Mouse (Mus musculus) G1E (cell line): ENCODE results near the gene Mtx1. TPM values are rescaled to one million over a fixed set of nuclear protein-coding genes. Genes with fewer than 3 reads are reported as not detected.
A peak's percentile ranks its signal among the peaks of the same experiment; 100 is the strongest.

Experiments used
- ATAC-seq: 2 replicates; pipeline ENCODE4 v1.8.0; 2016; ENCODE audit warnings: mild to moderate bottlenecking; ENCODE audit not compliant: insufficient number of reproducible peaks, poor library complexity, low FRiP score, severe bottlenecking; ENCODE audit errors: extremely low read depth
- DNase-seq: peaks from one replicate; pipeline ENCODE4 v3.0.0; 2012; ENCODE audit warnings: low spot score
- H3K27me3 ChIP-seq: 2 replicates; pipeline ENCODE4 v1.6.1; 2012; ENCODE audit warnings: mild to moderate bottlenecking, low read length, inconsistent platforms; ENCODE audit not compliant: insufficient read depth
- H3K36me3 ChIP-seq: replicated peaks from 2 replicates; pipeline ENCODE3; 2012; ENCODE audit warnings: mild to moderate bottlenecking, inconsistent platforms
- H3K4me1 ChIP-seq: 2 replicates; pipeline ENCODE4 v1.6.1; 2012; ENCODE audit warnings: low read depth, low read length, inconsistent platforms, mixed read lengths; ENCODE audit not compliant: insufficient read depth
- H3K4me3 ChIP-seq: 2 replicates; pipeline ENCODE4 v1.5.1; 2012; ENCODE audit warnings: low read depth, mild to moderate bottlenecking, inconsistent platforms, low read length, moderate library complexity, mixed read lengths
- H3K9me3 ChIP-seq: replicated peaks from 2 replicates; pipeline ENCODE4 v1.6.1; 2012; ENCODE audit warnings: inconsistent platforms
- CTCF ChIP-seq: IDR thresholded peaks from 2 replicates; pipeline ENCODE4 v1.5.1; 2012; ENCODE audit warnings: low read depth, low read length, inconsistent platforms, mixed read lengths
- GATA1 ChIP-seq: IDR thresholded peaks from 2 replicates; pipeline ENCODE4 v1.6.1; 2012; ENCODE audit warnings: borderline replicate concordance, low read length, inconsistent platforms, mixed read lengths
- GATA2 ChIP-seq: IDR thresholded peaks from 2 replicates; pipeline ENCODE4 v1.6.1; 2012; ENCODE audit warnings: low read depth, low read length, inconsistent platforms, borderline replicate concordance
- POLR2AphosphoS5 ChIP-seq: IDR thresholded peaks from 2 replicates; pipeline ENCODE4 v1.6.1; 2012; ENCODE audit warnings: low read depth, low read length, inconsistent platforms; ENCODE audit not compliant: insufficient replicate concordance
- TAL1 ChIP-seq: conservative IDR thresholded peaks from 2 replicates; pipeline ENCODE4 v1.6.1; 2012; ENCODE audit warnings: low read depth, low read length, inconsistent platforms, mixed read lengths
- polyA plus RNA-seq: library from polyadenylated mRNA; stranded (reverse); fragments of >175 nt; gene quantifications from 2 replicates; pipeline ENCODE4 v1.2.3, GENCODE M21; 2012
- total RNA-seq, 2 experiments: library from RNA; stranded (forward) in 1 of 2; stranded (reverse) in 1 of 2; fragments of 200-1000 nt in 1 of 2; fragments of >200 nt in 1 of 2; fragmentation: Nextera tagmentation in 1 of 2; gene quantifications; 2 replicates each; pipeline ENCODE4 v1.2.3; 2014 to 2017

The Mtx1 gene
- total and polyA plus RNA-seq, 3 experiments, result 42.6 to 311 (median 82.5) TPM

- Histone ChIP-seq H3K4me1 (peaks cover 31% of the 10 kb centered on the region), H3K4me3 (no peak overlapping the region), H3K36me3 (no peaks in the 10 kb centered on the region), H3K9me3 (no peaks in the 10 kb centered on the region), H3K27me3 (peaks cover 89% of the 10 kb centered on the region)
- DNase-seq (no peak), ATAC-seq (no peak)
- no peak for TF ChIP-seq GATA2
- no peak for TF ChIP-seq POLR2AphosphoS5
Observed at GRCm38 (mm10) chr3:89232614-89233013, 5.7 kb upstream of the Mtx1 start.

DNA sequence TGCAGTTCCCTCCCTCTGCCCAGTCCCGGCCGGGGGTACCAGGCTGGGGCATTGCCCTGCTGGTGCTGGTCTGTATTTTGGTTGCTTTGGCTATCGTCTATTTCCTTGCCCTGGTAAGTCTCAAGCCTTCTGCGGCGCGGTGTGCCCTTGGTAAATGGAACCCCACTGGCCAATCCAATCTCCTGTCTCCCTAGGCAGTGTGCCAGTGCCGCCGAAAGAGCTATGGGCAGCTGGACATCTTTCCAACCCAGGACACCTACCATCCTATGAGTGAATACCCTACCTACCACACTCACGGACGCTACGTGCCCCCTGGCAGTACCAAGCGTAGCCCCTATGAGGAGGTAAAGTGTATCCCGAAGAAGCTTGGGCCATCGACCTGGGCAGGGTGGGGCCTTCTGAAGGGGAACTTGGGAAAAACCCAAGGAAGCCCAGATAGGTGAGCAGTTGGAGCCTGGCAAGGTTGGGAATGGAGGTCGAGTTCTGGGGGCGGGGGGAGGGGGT lies 4.9 kb upstream of the Mtx1 start:
- DNase-seq (no peak), ATAC-seq (no peak)
- TF ChIP-seq CTCF (no peak), GATA2 (no peak), POLR2AphosphoS5 (no peak), GATA1 (no peak), TAL1 (no peak)
- no peak overlapping the region for H3K4me3 ChIP-seq
- peaks cover 90% of the 10 kb centered on the region for H3K27me3 ChIP-seq
- no peaks in the 10 kb centered on the region for H3K9me3 ChIP-seq
- H3K4me1 ChIP-seq, result peaks cover 38% of the 10 kb centered on the region
- no peaks in the 10 kb centered on the region for H3K36me3 ChIP-seq

- no peaks in the 10 kb centered on the region for H3K36me3 ChIP-seq
- TF ChIP-seq GATA1, result no peak
- no peak for TF ChIP-seq POLR2AphosphoS5
- DNase-seq (no peak), ATAC-seq (no peak)
- no peaks in the 10 kb centered on the region for H3K9me3 ChIP-seq
- H3K4me1 ChIP-seq, result peaks cover 42% of the 10 kb centered on the region
- no peak overlapping the region for H3K4me3 ChIP-seq
- H3K27me3 ChIP-seq, result peaks cover 90% of the 10 kb centered on the region
Observed at GRCm38 (mm10) chr3:89231345-89231744, 4.5 kb upstream of the Mtx1 start.

DNA sequence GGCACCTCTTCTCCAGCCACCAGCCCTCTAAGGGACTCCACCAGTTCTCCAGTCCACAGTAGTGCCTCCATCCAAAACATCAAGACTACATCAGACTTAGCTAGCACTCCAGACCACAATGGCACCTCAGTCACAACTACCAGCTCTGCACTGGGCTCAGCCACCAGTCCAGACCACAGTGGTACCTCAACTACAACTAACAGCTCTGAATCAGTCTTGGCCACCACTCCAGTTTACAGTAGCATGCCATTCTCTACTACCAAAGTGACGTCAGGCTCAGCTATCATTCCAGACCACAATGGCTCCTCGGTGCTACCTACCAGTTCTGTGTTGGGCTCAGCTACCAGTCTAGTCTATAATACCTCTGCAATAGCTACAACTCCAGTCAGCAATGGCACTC lies 3.7 kb upstream of the Mtx1 start:
- Histone ChIP-seq H3K4me1 (peaks cover 43% of the 10 kb centered on the region), H3K9me3 (no peaks in the 10 kb centered on the region), H3K27me3 (peaks cover 90% of the 10 kb centered on the region), H3K36me3 (no peaks in the 10 kb centered on the region), H3K4me3 (no peak overlapping the region; the same call in 1 of the 2 replicates)
- TF ChIP-seq CTCF (no peak), TAL1 (no peak)
- DNase-seq, result no peak
- ATAC-seq, result no peak

DNA sequence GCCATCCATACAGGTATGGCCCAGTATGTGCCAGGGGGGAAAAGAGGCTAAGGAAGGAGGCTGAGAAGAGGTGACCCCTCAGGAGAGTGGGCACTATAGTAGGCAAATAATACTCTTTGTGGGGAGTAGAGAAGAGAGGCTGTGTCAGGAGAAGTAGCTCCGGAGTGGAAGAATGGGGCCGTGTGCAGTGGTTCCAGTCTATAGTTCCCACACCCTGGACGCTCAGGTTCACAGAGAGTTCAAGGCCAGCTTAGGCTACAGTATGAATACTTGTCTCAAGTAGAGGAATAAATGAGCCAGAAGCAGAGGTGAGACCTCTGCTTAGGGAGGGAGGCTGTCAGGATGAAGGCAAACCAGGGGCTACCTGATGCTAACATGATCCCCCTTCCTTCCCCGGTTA lies 2.4 kb upstream of the Mtx1 start:
- peaks cover 46% of the 10 kb centered on the region for H3K4me1 ChIP-seq
- peaks cover 90% of the 10 kb centered on the region for H3K27me3 ChIP-seq
- no peak for DNase-seq
- no peak for ATAC-seq
- H3K36me3 ChIP-seq, result no peaks in the 10 kb centered on the region
- H3K4me3 ChIP-seq, result no peak overlapping the region
- TF ChIP-seq TAL1 (no peak), CTCF (no peak), GATA1 (no peak), POLR2AphosphoS5 (no peak), GATA2 (no peak)
- H3K9me3 ChIP-seq, result no peaks in the 10 kb centered on the region

DNA sequence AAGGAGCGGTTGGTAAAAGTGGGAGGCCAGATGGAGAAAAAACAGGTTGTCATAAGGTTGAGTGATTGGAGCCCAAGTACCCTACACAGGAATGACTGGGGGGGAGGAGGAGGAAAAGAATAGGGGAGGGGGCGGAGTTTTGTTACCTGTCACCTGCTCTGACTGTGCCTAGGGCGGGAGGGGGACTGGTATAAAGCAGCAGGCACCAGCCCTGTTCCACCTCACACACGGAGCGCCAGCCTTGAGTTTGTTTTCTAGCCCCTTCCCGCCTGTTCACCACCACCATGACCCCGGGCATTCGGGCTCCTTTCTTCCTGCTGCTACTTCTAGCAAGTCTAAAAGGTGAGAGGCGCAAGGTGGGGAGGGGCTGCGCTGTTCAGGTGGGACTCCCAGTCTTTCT lies 1.9 kb upstream of the Mtx1 start, which contains the start of gene Muc1:
Muc1 (plus strand) TSS at position 222 of the 400 bp plus-strand sequence.
- no peak for ATAC-seq
- peak within 1 kb of the TSS; percentile 65 for H3K4me3 ChIP-seq
- DNase-seq, result no peak
- no peaks in the 10 kb centered on the region for H3K36me3 ChIP-seq
- H3K4me1 ChIP-seq, result peaks cover 45% of the 10 kb centered on the region
- H3K27me3 ChIP-seq, result peaks cover 90% of the 10 kb centered on the region
- TF ChIP-seq GATA1, result no peak
- no peak for TF ChIP-seq POLR2AphosphoS5
- TF ChIP-seq TAL1, result no peak
- no peak for TF ChIP-seq GATA2
- no peak for TF ChIP-seq CTCF
- no peaks in the 10 kb centered on the region for H3K9me3 ChIP-seq

DNA sequence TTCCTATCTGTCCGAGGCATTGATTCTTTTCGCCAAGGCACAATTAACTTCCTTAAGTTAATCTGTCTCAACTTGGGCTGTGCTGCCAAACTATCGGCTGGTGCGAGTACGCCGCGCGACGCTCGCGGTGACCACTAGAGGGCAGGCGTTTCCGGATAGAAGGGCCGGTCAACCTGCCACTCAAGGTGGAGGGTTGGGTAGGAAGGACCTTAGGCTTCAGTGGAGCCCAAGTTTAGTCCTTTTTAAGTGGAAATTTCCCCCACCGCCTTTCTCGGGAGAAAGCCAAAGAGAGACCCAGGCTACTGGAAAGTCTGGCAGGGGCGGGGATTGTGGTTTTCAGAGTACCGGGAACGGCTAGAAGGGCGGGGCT lies 1.3 kb upstream of the Mtx1 start:
- Histone ChIP-seq H3K4me1 (peaks cover 39% of the 10 kb centered on the region), H3K27me3 (peaks cover 90% of the 10 kb centered on the region), H3K9me3 (no peaks in the 10 kb centered on the region), H3K36me3 (no peaks in the 10 kb centered on the region), H3K4me3 (peak overlapping the region; percentile 65)
- DNase-seq (peak; percentile 89), ATAC-seq (peak; percentile 68)
- peak; percentile 94 for TF ChIP-seq CTCF
- TF ChIP-seq GATA1, result no peak
